In genomic region chr11:52635716-52636389, GRCm38 (mm10) we compare ENCODE assay signal across 16 mouse cellular contexts.
DNase-seq lines count a peak whose midpoint lies in the region; ATAC-seq and TF ChIP-seq lines count a peak whose summit lies in the region.
"Had no signal": no experiment of that assay in that cellular context is flagged by ENCODE, and none has a peak within 500 bp of the region (broad histone marks: within the 10 kb centered on the region; RNA-seq: fewer than 3 reads in every experiment).

No protein-coding gene starts in this region.

- H3K4me3 ChIP-seq in forebrain, embryonic 13.5 days = no peak overlapping the region
- H3K4me3 ChIP-seq in forebrain, embryonic 11.5 days (ENCODE audit: low read depth, low read length) = no peak overlapping the region
- H3K4me3 ChIP-seq in neural tube, embryonic 13.5 days = no peak overlapping the region
- no peak overlapping the region for H3K4me3 ChIP-seq in hindbrain, postnatal 0 days (ENCODE audit: low read length)
- H3K4me3 ChIP-seq in neural tube, embryonic 15.5 days (replicated peaks) = no peak overlapping the region
- H3K4me3 ChIP-seq: embryonic facial prominence, embryonic 10.5 days; heart, embryonic 13.5 days; left cerebral cortex, adult 2 months had no signal

- H3K4me1 ChIP-seq in forebrain, embryonic 13.5 days = peaks cover 9% of the 10 kb centered on the region
- no peaks in the 10 kb centered on the region for H3K4me1 ChIP-seq in forebrain, embryonic 11.5 days (replicated peaks; ENCODE audit: control insufficient read depth, insufficient read depth, low read length)
- peaks cover 27% of the 10 kb centered on the region for H3K4me1 ChIP-seq in neural tube, embryonic 13.5 days (replicated peaks)
- no peaks in the 10 kb centered on the region for H3K4me1 ChIP-seq in hindbrain, postnatal 0 days (ENCODE audit: insufficient read depth, low read length)
- peaks cover 26% of the 10 kb centered on the region for H3K4me1 ChIP-seq in neural tube, embryonic 15.5 days

- no peak for TF ChIP-seq CTCF in hindbrain, postnatal 0 days (IDR thresholded peaks at IDR 0.05; ENCODE audit: low read depth)

- peak; percentile 79 for ATAC-seq in forebrain, embryonic 13.5 days
- ATAC-seq in forebrain, embryonic 11.5 days (replicated peaks; ENCODE audit: low FRiP score) = no peak
- ATAC-seq in neural tube, embryonic 13.5 days (ENCODE audit: low read depth) = peak; percentile 43; the same call in 1 of the 2 replicates
- ATAC-seq in hindbrain, postnatal 0 days = 0 out of 2 replicates have a peak, but pooled peaks have one; percentile 51
- ATAC-seq in neural tube, embryonic 15.5 days (ENCODE audit: low FRiP score) = peak; percentile 47; the same call in 1 of the 2 replicates
- no peak for ATAC-seq in megakaryocyte, adult 5-6 weeks (ENCODE audit: poor library complexity, severe bottlenecking)

- DNase-seq in forebrain, embryonic 11.5 days (ENCODE audit: low spot score) = no peak
- no peak for DNase-seq in neural tube, embryonic 10.5 days (ENCODE audit: extremely low spot score, low spot score)
- DNase-seq in hindbrain, postnatal 0 days (ENCODE audit: low spot score) = peak; percentile 56
- DNase-seq in T-cell, adult 2 months (ENCODE audit: low spot score) = no peak
- DNase-seq: cerebellum, adult 9-10 months; gastrocnemius, postnatal 10 days; lung, adult 2 months had no signal

- H3K27ac ChIP-seq in forebrain, embryonic 13.5 days = no peak overlapping the region
- no peak overlapping the region for H3K27ac ChIP-seq in forebrain, embryonic 11.5 days (ENCODE audit: low read depth, low read length)
- H3K27ac ChIP-seq in neural tube, embryonic 13.5 days (replicated peaks) = no peak overlapping the region
- no peak overlapping the region for H3K27ac ChIP-seq in hindbrain, postnatal 0 days
- no peak overlapping the region for H3K27ac ChIP-seq in neural tube, embryonic 15.5 days (replicated peaks)
- H3K27ac ChIP-seq: embryonic facial prominence, embryonic 10.5 days; heart, embryonic 13.5 days; kidney, postnatal 0 days; left cerebral cortex, adult 2 months; macrophage had no signal

- H3K9me3 ChIP-seq in forebrain, embryonic 13.5 days (replicated peaks) = no peaks in the 10 kb centered on the region
- H3K9me3 ChIP-seq in forebrain, embryonic 11.5 days (ENCODE audit: control insufficient read depth, low read length) = no peaks in the 10 kb centered on the region
- H3K9me3 ChIP-seq in neural tube, embryonic 13.5 days = no peaks in the 10 kb centered on the region
- H3K9me3 ChIP-seq in hindbrain, postnatal 0 days (ENCODE audit: low read length) = no peaks in the 10 kb centered on the region
- H3K9me3 ChIP-seq in neural tube, embryonic 15.5 days (replicated peaks) = no peaks in the 10 kb centered on the region
- H3K9me3 ChIP-seq: heart, embryonic 13.5 days had no signal

- 68% methylated on average over 13 of the region's 13 CpGs for WGBS in forebrain, embryonic 13.5 days
- WGBS in forebrain, embryonic 11.5 days = 79% methylated on average over 13 of the region's 13 CpGs
- 42% methylated on average over 13 of the region's 13 CpGs for WGBS in neural tube, embryonic 13.5 days
- WGBS in hindbrain, postnatal 0 days = 48% methylated on average over 13 of the region's 13 CpGs
- WGBS in neural tube, embryonic 15.5 days = 41% methylated on average over 13 of the region's 13 CpGs

- no peak overlapping the region for H3K4me2 ChIP-seq in forebrain, embryonic 13.5 days
- no peak overlapping the region for H3K4me2 ChIP-seq in forebrain, embryonic 11.5 days (ENCODE audit: low read depth, low read length, severe bottlenecking)
- H3K4me2 ChIP-seq in neural tube, embryonic 13.5 days = peak overlapping the region; percentile 13; the same call in 1 of the 2 replicates
- no peak overlapping the region for H3K4me2 ChIP-seq in hindbrain, postnatal 0 days (ENCODE audit: low read depth, low read length)
- H3K4me2 ChIP-seq in neural tube, embryonic 15.5 days = no peak overlapping the region
- H3K4me2 ChIP-seq: heart, embryonic 13.5 days had no signal

- no peaks in the 10 kb centered on the region for H3K27me3 ChIP-seq in forebrain, embryonic 13.5 days
- no peaks in the 10 kb centered on the region for H3K27me3 ChIP-seq in forebrain, embryonic 11.5 days (ENCODE audit: control insufficient read depth, insufficient read depth, low read length)
- peaks cover 5% of the 10 kb centered on the region for H3K27me3 ChIP-seq in neural tube, embryonic 13.5 days
- no peaks in the 10 kb centered on the region for H3K27me3 ChIP-seq in hindbrain, postnatal 0 days (ENCODE audit: insufficient read depth, low read length)
- H3K27me3 ChIP-seq in neural tube, embryonic 15.5 days (replicated peaks) = peaks cover 8% of the 10 kb centered on the region; the same call in 1 of the 2 replicates

- H3K36me3 ChIP-seq in forebrain, embryonic 13.5 days (ENCODE audit: poor library complexity, severe bottlenecking) = no peaks in the 10 kb centered on the region
- H3K36me3 ChIP-seq in forebrain, embryonic 11.5 days (ENCODE audit: control insufficient read depth, insufficient read depth, low read length) = no peaks in the 10 kb centered on the region
- H3K36me3 ChIP-seq in neural tube, embryonic 13.5 days = no peaks in the 10 kb centered on the region
- no peaks in the 10 kb centered on the region for H3K36me3 ChIP-seq in hindbrain, postnatal 0 days (ENCODE audit: insufficient read depth, low read length)
- no peaks in the 10 kb centered on the region for H3K36me3 ChIP-seq in neural tube, embryonic 15.5 days
- H3K36me3 ChIP-seq: embryonic facial prominence, embryonic 10.5 days; heart, embryonic 13.5 days had no signal

- H3K9ac ChIP-seq in forebrain, embryonic 13.5 days = no peak overlapping the region
- no peak overlapping the region for H3K9ac ChIP-seq in forebrain, embryonic 11.5 days (ENCODE audit: low read length)
- no peak overlapping the region for H3K9ac ChIP-seq in neural tube, embryonic 13.5 days
- no peak overlapping the region for H3K9ac ChIP-seq in hindbrain, postnatal 0 days (replicated peaks; ENCODE audit: low read length)
- H3K9ac ChIP-seq in neural tube, embryonic 15.5 days (replicated peaks) = no peak overlapping the region
- H3K9ac ChIP-seq: heart, embryonic 13.5 days had no signal

Comparison
In these comparisons a context has a peak if more than half of its experiments do, and no peak if none do; other contexts are left out.
1. ATAC-seq: peak in forebrain, embryonic 13.5 days (single experiment), neural tube, embryonic 13.5 days (single experiment), hindbrain, postnatal 0 days (single experiment) and neural tube, embryonic 15.5 days (single experiment); none in forebrain, embryonic 11.5 days (single experiment) and megakaryocyte, adult 5-6 weeks (single experiment).